Mouse (Mus musculus) lung, postnatal 0 days (tissue): ENCODE results near the gene Kcnh3.
"Not testable (repeated sequence)": the region's sequence is repeated elsewhere in the genome, so short reads cannot be mapped to it uniquely, and the experiment has no call there.

ENCODE experiments used
- CTCF ChIP-seq: IDR thresholded peaks from 2 replicates; pipeline ENCODE4 v1.5.1; 2016; ENCODE audit warnings: antibody characterized with exemption, mild to moderate bottlenecking
- EP300 ChIP-seq: IDR thresholded peaks from 2 replicates; pipeline ENCODE4 v1.6.1; 2016; ENCODE audit warnings: antibody characterized with exemption, mild to moderate bottlenecking, control low read depth

GRCm38 (mm10) chr15:99246736-99247135 is 22.1 kb downstream of the Kcnh3 start:
- not testable (repeated sequence) for TF ChIP-seq CTCF, EP300
